Mouse (Mus musculus) MEL (cell line): Measurements from ENCODE around the gene Pigp. TPM values are rescaled to one million over a fixed set of nuclear protein-coding genes. Genes with fewer than 3 reads are reported as not detected.
A peak's percentile ranks its signal among the peaks of the same experiment; 100 is the strongest.

Experiments
- DNase-seq: peaks from one replicate; pipeline ENCODE4 v3.0.0; 2011; ENCODE audit warnings: low read depth, low spot score
- H3K27ac ChIP-seq: 2 replicates; pipeline ENCODE4 v1.5.1; 2012; ENCODE audit warnings: low read depth, mild to moderate bottlenecking, control low read depth, low read length, moderate library complexity; ENCODE audit not compliant: control insufficient read depth
- H3K27me3 ChIP-seq, 2 experiments: fragments of 150-350 bp in 1 of 2; sonication (generic) in 1 of 2; 2 replicates each; pipeline ENCODE4 v1.6.1; 2012; ENCODE audit warnings: low read length in 2 of 2, mild to moderate bottlenecking in 2 of 2, improper control_type of control experiment in 1 of 2, moderate library complexity in 1 of 2; ENCODE audit not compliant: insufficient read depth in 2 of 2, control insufficient read depth in 1 of 2
- H3K36me3 ChIP-seq, 2 experiments: 2 replicates each; pipeline ENCODE4 v1.6.1; 2012 to 2014; ENCODE audit warnings: low read length in 2 of 2, improper control_type of control experiment in 1 of 2, inconsistent platforms in 1 of 2, mild to moderate bottlenecking in 1 of 2; ENCODE audit not compliant: insufficient read depth in 2 of 2, control insufficient read depth in 1 of 2
- H3K4me1 ChIP-seq, 2 experiments: fragments of 150-350 bp in 1 of 2; sonication (generic) in 1 of 2; 2 replicates each; pipeline ENCODE4 v1.6.1; 2012; ENCODE audit warnings: low read length in 2 of 2, improper control_type of control experiment in 1 of 2, mild to moderate bottlenecking in 1 of 2; ENCODE audit not compliant: insufficient read depth in 2 of 2, control insufficient read depth in 1 of 2
- H3K4me3 ChIP-seq, 2 experiments: fragments of 150-350 bp in 1 of 2; sonication (generic) in 1 of 2; 2 replicates each; pipeline ENCODE4 v1.5.1; 2012; ENCODE audit warnings: low read depth in 2 of 2, low read length in 2 of 2, mild to moderate bottlenecking in 2 of 2, moderate library complexity in 2 of 2, control low read depth in 1 of 2, improper control_type of control experiment in 1 of 2; ENCODE audit not compliant: control insufficient read depth in 1 of 2, insufficient read depth in 1 of 2
- H3K79me2 ChIP-seq: 2 replicates; pipeline ENCODE4 v1.6.1; 2012; ENCODE audit warnings: mild to moderate bottlenecking, low read length, moderate library complexity; ENCODE audit not compliant: control insufficient read depth, poor library complexity, insufficient read depth
- H3K9ac ChIP-seq: 2 replicates; pipeline ENCODE4 v1.6.1; 2012; ENCODE audit warnings: low read depth, mild to moderate bottlenecking, control low read depth, low read length, moderate library complexity; ENCODE audit not compliant: control insufficient read depth, poor library complexity, severe bottlenecking
- H3K9me3 ChIP-seq: fragments of 150-350 bp; sonication (generic); replicated peaks from 2 replicates; pipeline ENCODE4 v1.6.1; 2012; ENCODE audit warnings: mild to moderate bottlenecking, low read length, improper control_type of control experiment, moderate library complexity; ENCODE audit not compliant: insufficient read depth
- BHLHE40 ChIP-seq: IDR thresholded peaks from 2 replicates; pipeline ENCODE4 v1.6.1; 2012; ENCODE audit warnings: low read depth, mild to moderate bottlenecking, inconsistent platforms, low read length, improper control_type of control experiment, borderline replicate concordance
- CHD1 ChIP-seq: IDR thresholded peaks from 2 replicates; pipeline ENCODE4 v1.6.1; 2012; ENCODE audit warnings: low read depth, mild to moderate bottlenecking, inconsistent platforms, low read length, improper control_type of control experiment
- CHD2 ChIP-seq: IDR thresholded peaks from 2 replicates; pipeline ENCODE4 v1.6.1; 2011; ENCODE audit warnings: low read length, improper control_type of control experiment
- CTCF ChIP-seq, 3 experiments: IDR thresholded peaks in 2 of 3; conservative IDR thresholded peaks in 1 of 3; 2 replicates each; pipeline ENCODE4 v1.5.1; 2011 to 2012; ENCODE audit warnings: low read length in 3 of 3, low read depth in 2 of 3, mild to moderate bottlenecking in 2 of 3, improper control_type of control experiment in 1 of 3, inconsistent platforms in 1 of 3, mixed read lengths in 1 of 3, moderate library complexity in 1 of 3; ENCODE audit not compliant: control insufficient read depth in 1 of 3, insufficient read depth in 1 of 3, poor library complexity in 1 of 3, severe bottlenecking in 1 of 3
- E2F4 ChIP-seq: IDR thresholded peaks from 2 replicates; pipeline ENCODE4 v1.6.1; 2011; ENCODE audit warnings: low read depth, low read length, improper control_type of control experiment, borderline replicate concordance
- ELF1 ChIP-seq: IDR thresholded peaks from 2 replicates; pipeline ENCODE4 v1.6.1; 2014; ENCODE audit warnings: low read depth, mild to moderate bottlenecking, inconsistent platforms, low read length, improper control_type of control experiment, moderate library complexity
- EP300 ChIP-seq, 2 experiments: IDR thresholded peaks; 2 replicates each; pipeline ENCODE4 v1.6.1; 2011; ENCODE audit warnings: improper control_type of control experiment in 2 of 2, low read length in 2 of 2, low read depth in 1 of 2, mild to moderate bottlenecking in 1 of 2
- HCFC1 ChIP-seq: IDR thresholded peaks from 2 replicates; pipeline ENCODE4 v1.6.1; 2012; ENCODE audit warnings: low read depth, mild to moderate bottlenecking, inconsistent platforms, low read length, improper control_type of control experiment, moderate library complexity
- MEF2A ChIP-seq: IDR thresholded peaks from 2 replicates; pipeline ENCODE4 v1.6.1; 2014; ENCODE audit warnings: low read depth, mild to moderate bottlenecking, inconsistent platforms, low read length, improper control_type of control experiment; ENCODE audit not compliant: poor library complexity, insufficient replicate concordance, severe bottlenecking; ENCODE audit errors: extremely low read depth
- MYC ChIP-seq: IDR thresholded peaks from 2 replicates; pipeline ENCODE4 v1.6.1; 2011; ENCODE audit warnings: low read depth, mild to moderate bottlenecking, low read length, improper control_type of control experiment, moderate library complexity
- NELFE ChIP-seq: IDR thresholded peaks from 2 replicates; pipeline ENCODE4 v1.6.1; 2011; ENCODE audit warnings: low read depth, low read length, improper control_type of control experiment
- POLR2AphosphoS2 ChIP-seq: IDR thresholded peaks from 2 replicates; pipeline ENCODE4 v1.6.1; 2011; ENCODE audit warnings: low read length, improper control_type of control experiment
- RCOR1 ChIP-seq: IDR thresholded peaks from 2 replicates; pipeline ENCODE4 v1.6.1; 2012; ENCODE audit warnings: low read depth, mild to moderate bottlenecking, inconsistent platforms, low read length, improper control_type of control experiment
- SMC3 ChIP-seq: IDR thresholded peaks from 2 replicates; pipeline ENCODE4 v1.6.1; 2011; ENCODE audit warnings: low read depth, low read length, improper control_type of control experiment
- TAL1 ChIP-seq: IDR thresholded peaks from 2 replicates; pipeline ENCODE4 v1.6.1; 2012; ENCODE audit warnings: mild to moderate bottlenecking, inconsistent platforms, low read length, moderate library complexity, mixed read lengths
- TBP ChIP-seq: IDR thresholded peaks from 2 replicates; pipeline ENCODE4 v1.8.0; 2011; ENCODE audit warnings: low read depth, low read length, improper control_type of control experiment
- TCF12 ChIP-seq: IDR thresholded peaks from 2 replicates; pipeline ENCODE4 v1.6.1; 2014; ENCODE audit warnings: low read depth, mild to moderate bottlenecking, inconsistent platforms, low read length, improper control_type of control experiment, moderate library complexity
- USF1 ChIP-seq: IDR thresholded peaks from 2 replicates; pipeline ENCODE4 v1.6.1; 2014; ENCODE audit warnings: low read depth, mild to moderate bottlenecking, inconsistent platforms, low read length, improper control_type of control experiment, moderate library complexity
- USF2 ChIP-seq, 2 experiments: IDR thresholded peaks; 2 replicates each; pipeline ENCODE4 v1.6.1; 2011 to 2012; ENCODE audit warnings: improper control_type of control experiment in 2 of 2, low read length in 2 of 2, borderline replicate concordance in 1 of 2, inconsistent platforms in 1 of 2, low read depth in 1 of 2, mild to moderate bottlenecking in 1 of 2; ENCODE audit not compliant: insufficient read depth in 1 of 2
- ZKSCAN1 ChIP-seq: IDR thresholded peaks from 2 replicates; pipeline ENCODE4 v1.6.1; 2012; ENCODE audit warnings: low read depth, mild to moderate bottlenecking, inconsistent platforms, low read length, improper control_type of control experiment, moderate library complexity
- ZNF384 ChIP-seq: IDR thresholded peaks from 2 replicates; pipeline ENCODE4 v1.6.1; 2012; ENCODE audit warnings: low read depth, mild to moderate bottlenecking, inconsistent platforms, low read length, improper control_type of control experiment
- polyA plus RNA-seq, 2 experiments: library from polyadenylated mRNA; stranded (reverse) in 1 of 2; unstranded in 1 of 2; fragments of >175 nt in 1 of 2; fragments of >200 nt in 1 of 2; gene quantifications; 2 replicates each; pipeline versions ENCODE4 v1.2.1 to v1.2.4; 2012; ENCODE audit warnings: low replicate concordance in 2 of 2, low read depth in 1 of 2; ENCODE audit not compliant: insufficient read length in 2 of 2, insufficient read depth in 1 of 2, missing spikeins in 1 of 2
- total RNA-seq: library from RNA; depleted of rRNA; stranded (reverse); fragments of 300-350 nt; gene quantifications from 2 replicates; pipeline ENCODE4 v1.2.3, GENCODE M21; 2012

The Pigp gene
- total and polyA plus RNA-seq, 3 experiments, result 27.1 to 47.3 TPM; not detected in 1

DNA sequence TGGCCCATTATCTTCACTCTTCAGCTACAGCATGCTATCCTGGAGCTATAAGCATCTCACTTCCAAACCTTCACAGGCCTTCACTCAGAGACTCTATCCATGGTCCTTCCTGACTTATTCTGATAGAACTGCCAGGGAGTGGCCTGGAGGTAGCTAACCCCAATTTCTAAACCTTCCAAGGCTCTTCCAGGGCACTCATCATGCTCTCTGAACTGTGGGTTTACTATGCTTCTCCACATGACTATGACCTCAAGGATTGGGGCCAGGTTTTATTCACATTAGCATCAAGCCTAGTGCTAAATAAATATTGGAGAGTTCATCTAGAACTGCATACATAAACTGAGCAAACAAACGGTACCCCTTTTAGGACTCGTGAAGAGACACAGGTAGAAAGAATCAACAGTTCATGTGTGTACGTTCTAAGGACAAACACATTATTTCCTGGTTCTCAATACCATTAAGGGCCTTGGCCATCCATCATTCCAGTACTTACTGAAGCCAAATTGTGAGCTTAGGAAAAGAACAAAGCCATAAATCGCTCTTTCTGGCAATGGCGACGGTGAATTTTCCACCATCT lies 2.0 kb downstream of the Pigp start:
- H3K27ac ChIP-seq, result peak overlapping the region; percentile 78
- H3K9me3 ChIP-seq, result no peaks in the 10 kb centered on the region
- H3K4me3 ChIP-seq, result peak overlapping the region; percentile 75 to 95
- H3K36me3 ChIP-seq, result peaks cover 0 to 31% of the 10 kb centered on the region in 2 experiments; a peak in 2 of 4 replicates
- peak overlapping the region; percentile 86 for H3K9ac ChIP-seq
- no peak for TF ChIP-seq SMC3
- no peak for TF ChIP-seq CHD1
- no peak for TF ChIP-seq ELF1
- no peak for TF ChIP-seq ZNF384
- TF ChIP-seq ZKSCAN1, result no peak
- TF ChIP-seq MYC, result no peak
- no peak for TF ChIP-seq HCFC1
- no peak for TF ChIP-seq MEF2A
- no peak for TF ChIP-seq EP300 (IDR thresholded peaks at IDR 0.05; ENCODE audit: low read depth in 1 of 2, low read length in 2 of 2)
- TF ChIP-seq TBP, result no peak
- no peak for TF ChIP-seq TAL1
- no peak for TF ChIP-seq RCOR1
- no peak for TF ChIP-seq POLR2AphosphoS2
- no peak for TF ChIP-seq USF1
- TF ChIP-seq CTCF (IDR thresholded peaks at IDR 0.05 in 2 of 3, conservative IDR thresholded peaks at IDR 0.05 in 1 of 3; ENCODE audit: control insufficient read depth in 1 of 3, insufficient read depth in 1 of 3, low read depth in 2 of 3, low read length in 3 of 3, poor library complexity in 1 of 3, severe bottlenecking in 1 of 3), result no peak
- TF ChIP-seq NELFE, result no peak
- no peak for TF ChIP-seq USF2 (IDR thresholded peaks at IDR 0.05; ENCODE audit: borderline replicate concordance in 1 of 2, insufficient read depth in 1 of 2, low read depth in 1 of 2, low read length in 2 of 2)
- no peak for TF ChIP-seq CHD2
- peak; percentile 50 for DNase-seq
- peaks cover 5 to 20% of the 10 kb centered on the region in 2 experiments; a peak in 3 of 4 replicates for H3K4me1 ChIP-seq
- peaks cover 31% of the 10 kb centered on the region for H3K79me2 ChIP-seq
- H3K27me3 ChIP-seq, result no peaks in the 10 kb centered on the region

DNA sequence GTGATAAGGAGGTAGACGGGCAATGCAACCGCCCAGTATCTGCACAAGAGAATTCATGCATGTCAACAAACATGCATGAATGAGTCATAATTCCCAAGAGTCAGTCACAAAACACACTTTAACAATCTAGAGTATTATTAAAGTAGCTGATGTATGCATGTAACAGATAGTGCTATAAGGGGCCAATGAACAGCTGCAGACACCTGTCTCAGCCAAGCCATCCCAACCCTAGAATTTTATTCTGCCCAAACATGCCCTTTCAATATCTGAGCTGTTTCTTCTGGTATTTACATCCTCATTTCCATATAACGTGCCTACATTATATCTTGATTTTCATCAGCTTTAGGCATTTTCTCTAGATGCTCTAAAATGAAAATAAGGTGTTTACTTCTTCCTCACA lies 6.2 kb downstream of the Pigp start:
- DNase-seq, result no peak
- Histone ChIP-seq H3K4me1 (peaks cover 0 to 10% of the 10 kb centered on the region in 2 experiments; a peak in 3 of 4 replicates), H3K27me3 (no peaks in the 10 kb centered on the region), H3K79me2 (peaks cover 4% of the 10 kb centered on the region; the same call in 1 of the 2 replicates), H3K27ac (no peak overlapping the region), H3K9ac (no peak overlapping the region), H3K9me3 (no peaks in the 10 kb centered on the region), H3K4me3 (no peak overlapping the region), H3K36me3 (peaks cover 0 to 13% of the 10 kb centered on the region in 2 experiments; a peak in 2 of 4 replicates)
- TF ChIP-seq ELF1, result no peak
- TF ChIP-seq E2F4, result no peak
- no peak for TF ChIP-seq TCF12
- no peak for TF ChIP-seq BHLHE40
